Mouse (Mus musculus) spleen, adult 18-20 months (tissue): ENCODE results near the gene Rnf186.

Source experiments
- DNase-seq, 2 experiments: peaks; one replicate each; pipeline ENCODE4 v3.0.0; 2022; ENCODE audit warnings: mixed read lengths in 2 of 2

Rnf186 gene

DNA sequence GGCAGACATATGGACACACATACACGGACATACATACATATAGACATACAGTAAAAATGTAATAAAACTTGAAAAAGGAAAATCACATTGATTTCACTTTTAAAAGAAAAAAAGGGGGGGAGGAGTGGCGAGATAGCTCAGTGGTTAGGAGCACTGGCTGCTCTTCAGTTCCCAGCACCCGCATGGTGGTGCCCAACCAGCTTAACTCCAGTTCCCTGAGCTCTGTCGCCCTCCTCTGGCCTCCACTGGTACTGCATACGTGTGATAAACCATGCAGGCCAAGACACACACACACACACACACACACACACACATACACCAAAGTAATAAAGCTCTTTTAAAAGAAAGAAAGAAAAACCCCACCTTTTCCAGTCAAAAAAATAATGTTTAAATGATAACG lies 47.9 kb downstream of the Rnf186 start:
- DNase-seq, result no peak
